Mouse (Mus musculus): ENCODE measurements around the gene Tbk1.

DNA sequence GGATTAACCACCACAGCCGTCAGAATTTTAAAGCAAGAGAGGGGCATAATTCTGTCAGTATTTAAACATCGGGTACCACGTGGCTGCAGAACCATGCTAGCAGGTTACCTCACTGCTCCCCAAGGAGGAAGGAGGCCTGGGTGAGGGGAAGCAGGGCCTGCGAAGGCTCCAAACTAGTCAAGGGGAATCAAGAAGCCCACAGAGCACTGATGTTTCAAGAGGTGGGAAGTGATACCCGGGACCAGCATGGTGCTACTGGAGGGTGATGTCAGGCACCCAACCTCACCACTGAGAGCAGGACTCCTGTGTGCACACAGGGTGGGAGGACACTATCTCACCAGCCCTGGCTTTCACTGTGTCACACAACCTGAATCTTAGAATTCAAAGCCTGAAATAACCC lies 36.9 kb downstream of the Tbk1 start:
- TF ChIP-seq POLR2A (IDR thresholded peaks at IDR 0.05; ENCODE audit: insufficient read depth, low read depth, low read length) (no peak), CTCF (IDR thresholded peaks at IDR 0.05) (no peak)

All from heart, adult 2 months (tissue).